Mouse (Mus musculus) mature B cell (primary cell): ENCODE measurements around the gene Ankrd24.
"Not testable (repeated sequence)": the region's sequence is repeated elsewhere in the genome, so short reads cannot be mapped to it uniquely, and the experiment has no call there.

Source experiments
- in situ Hi-C: fragments of 300-500 bp; cut with MboI; formaldehyde crosslinking; loops from 2 replicates; pipeline ENCODE4 v1.14.3; 2019

The Ankrd24 gene

DNA sequence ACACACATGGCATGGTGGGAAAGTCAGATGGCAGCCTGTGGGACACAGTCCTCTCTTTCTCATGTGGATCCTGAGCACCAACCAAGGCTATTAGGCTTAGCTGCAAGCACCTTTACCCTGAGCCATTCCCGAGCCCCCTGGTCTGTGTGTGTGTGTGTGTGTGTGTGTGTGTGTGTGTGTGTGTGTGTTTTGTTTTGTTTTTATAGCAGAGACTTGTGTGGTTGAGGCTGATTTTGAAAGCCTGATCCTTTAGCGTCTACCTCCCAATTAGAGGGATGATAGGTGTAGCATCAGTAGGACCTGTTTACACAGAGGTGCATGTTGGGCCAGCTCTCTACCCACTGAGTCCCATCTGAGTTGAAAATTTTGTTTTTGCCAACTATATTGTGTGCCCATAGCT, 15.8 kb downstream of the Ankrd24 start:
- in situ Hi-C loops = no loop called here

DNA sequence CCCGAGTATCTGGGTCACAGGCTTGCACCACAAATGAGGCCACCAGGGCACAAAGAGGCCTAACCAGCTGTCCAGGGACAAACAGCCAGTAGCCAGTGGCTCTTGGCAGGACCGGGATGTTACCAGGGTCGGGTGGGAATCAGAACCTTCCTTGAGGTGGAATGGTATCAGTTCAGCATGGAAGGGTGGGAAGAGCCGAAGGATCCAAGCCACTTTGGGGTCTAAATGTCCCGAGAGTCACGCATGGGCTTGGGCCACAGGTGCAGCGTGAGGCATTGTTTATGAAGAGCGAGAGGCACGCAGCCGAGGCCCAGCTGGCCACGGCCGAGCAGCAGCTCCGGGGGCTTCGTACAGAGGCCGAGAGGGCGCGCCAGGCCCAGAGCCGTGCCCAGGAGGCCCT, 16.4 kb downstream of the Ankrd24 start:
- in situ Hi-C loops = no loop called here

DNA sequence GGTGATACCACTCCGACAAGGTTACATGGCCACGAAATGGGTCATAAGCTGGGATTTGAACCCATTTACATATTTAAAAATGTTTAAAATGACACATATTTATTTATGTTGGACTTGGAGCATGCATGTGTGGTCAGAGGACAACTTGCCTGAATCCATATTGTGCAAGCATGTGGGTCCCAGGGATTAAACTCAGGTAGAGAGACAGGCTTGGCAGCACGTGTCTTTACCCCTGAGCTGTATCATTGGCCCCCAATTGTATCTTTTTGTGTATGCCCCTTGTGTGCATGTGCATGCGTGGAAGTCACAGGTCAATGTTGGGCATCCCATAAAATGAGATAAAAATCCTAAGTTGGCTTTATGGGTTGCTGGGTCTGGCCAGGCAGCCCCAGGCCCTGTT, 17.1 kb downstream of the Ankrd24 start:
- in situ Hi-C loops = no loop called here

DNA sequence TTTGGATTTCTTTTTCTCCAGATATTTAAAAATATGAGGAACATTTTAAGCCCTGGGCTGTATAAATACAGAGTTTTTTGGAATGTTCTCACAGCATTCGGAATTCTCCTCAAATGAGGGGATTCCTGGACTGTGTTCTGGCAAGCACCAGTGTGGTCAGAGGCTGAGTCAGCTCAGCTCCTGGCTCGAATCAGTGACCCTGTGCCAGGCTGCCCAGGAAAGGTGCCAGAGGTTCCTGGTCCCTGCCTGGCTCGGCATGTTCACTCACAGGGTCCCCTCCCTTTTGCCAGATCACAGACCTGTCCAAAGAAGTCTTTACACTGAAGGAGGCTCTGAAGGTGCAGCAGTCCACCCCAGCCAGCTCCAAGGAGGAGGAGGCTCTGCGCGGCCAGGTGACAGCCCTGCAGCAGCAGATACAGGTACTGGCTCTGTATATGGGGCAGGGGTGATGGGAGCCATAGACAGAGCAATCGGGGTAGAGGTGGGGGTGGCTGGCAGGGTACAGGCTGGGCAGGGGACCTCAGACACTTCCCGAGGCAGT, 17.7 kb downstream of the Ankrd24 start:
- in situ Hi-C loops = no loop called here

DNA sequence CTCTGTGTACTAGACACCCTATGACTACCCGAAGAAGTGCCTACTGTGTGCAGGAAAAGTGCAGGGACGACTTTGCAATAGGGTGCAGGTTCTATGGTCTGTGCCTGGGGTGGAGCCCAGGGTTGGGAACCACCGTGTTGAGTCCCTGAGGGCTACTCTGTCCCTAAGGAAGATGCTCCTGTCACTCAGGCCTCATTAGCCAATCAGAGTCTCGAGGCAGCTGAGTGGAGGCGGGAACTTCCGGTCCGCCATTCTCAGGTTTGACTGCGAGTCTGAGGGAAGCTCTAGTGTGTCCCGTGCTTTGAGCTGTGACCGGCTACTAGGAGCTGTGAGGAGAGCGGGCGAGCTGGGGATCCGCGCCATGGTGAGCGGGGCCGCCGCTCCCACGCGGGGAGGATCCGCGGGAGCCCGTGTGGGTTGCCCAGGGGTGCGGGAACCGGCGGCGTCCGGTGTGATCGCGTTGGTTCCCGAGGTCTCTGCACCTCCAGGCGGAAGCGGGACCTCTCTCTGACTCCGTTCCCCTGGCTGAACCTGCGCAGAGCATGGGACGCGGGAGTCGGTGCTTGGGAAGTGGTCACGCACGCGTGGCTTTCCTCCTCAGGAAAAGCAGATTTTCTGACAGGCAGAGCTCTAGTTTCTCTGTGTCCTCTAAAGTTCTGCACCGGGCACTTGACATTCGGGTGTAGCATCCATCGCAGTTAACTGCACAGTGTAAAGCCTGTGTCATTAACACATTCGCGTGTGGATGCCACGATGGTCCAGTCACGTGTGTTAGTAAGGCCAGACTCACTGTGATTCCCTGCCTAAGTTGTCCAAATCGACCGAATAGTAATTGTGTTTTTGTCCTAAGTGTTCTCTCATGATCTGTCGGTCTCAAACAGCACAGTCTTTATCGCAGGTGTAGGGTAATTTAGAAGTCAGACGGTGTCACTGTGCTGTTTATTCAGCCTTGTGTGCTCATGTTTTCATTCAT, 20.7 kb downstream of the Ankrd24 start, which contains the start of gene Gm10778:
TSS of gene Gm10778 (plus strand) at position 257 of the 973 bp plus-strand sequence.
- in situ Hi-C loops = not testable (repeated sequence)

DNA sequence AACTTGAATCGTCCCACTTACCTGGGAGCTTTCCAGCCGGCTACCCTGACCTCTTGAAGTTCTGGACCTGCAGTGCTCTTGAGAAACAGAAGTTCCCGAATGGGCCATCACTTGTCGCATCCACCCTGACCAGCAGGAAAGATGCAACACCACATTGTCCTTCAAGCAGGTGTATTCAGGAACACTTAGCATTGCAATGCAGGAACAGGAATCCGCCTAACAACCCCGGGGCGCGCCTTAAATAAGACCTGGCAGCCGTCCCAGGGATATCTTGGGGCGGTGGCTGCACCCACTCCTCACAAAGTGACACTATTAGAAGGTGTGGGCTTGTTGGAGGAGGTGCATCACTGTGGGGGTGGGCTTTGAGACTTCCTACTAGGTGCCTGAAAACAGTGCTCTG, 26.8 kb downstream of the Ankrd24 start:
- in situ Hi-C loops = no loop called here

DNA sequence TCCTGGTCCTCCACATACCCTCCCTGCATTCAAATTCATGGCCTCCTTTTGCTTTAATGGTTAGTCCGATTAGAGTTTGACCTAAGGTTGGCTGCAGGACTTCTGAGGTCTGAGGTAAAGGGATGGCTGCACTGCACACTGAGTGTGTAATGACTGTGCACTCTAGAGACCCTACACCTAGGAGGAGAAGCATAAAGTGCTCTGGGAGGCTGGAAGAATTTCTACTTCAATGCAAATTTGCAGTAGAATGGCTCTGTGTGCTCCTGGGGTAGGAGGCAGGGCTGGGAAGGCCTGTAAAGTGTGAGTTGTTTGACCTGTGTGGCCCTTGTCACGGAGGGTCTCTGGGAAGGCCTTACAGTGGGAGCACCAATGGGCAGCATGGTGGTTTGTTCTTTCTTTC, 27.8 kb downstream of the Ankrd24 start:
- in situ Hi-C loops = no loop called here

DNA sequence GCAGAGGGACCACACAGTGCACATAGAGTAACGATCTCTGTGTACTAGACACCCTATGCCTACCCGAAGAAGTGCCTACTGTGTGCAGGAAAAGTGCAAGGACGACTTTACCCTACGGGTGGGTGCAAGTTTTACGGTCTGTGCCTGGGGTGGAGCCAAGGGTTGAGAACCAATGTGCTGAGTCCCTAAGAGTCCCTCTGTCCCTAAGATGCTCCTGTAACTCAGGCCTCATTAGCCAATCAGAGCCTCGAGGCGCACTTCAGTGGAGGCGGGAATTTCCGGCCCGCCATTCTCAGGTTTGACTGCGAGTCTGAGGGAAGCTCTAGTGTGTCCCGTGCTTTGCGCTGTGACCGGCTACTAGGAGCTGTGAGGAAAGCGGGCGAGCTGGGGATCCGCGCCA, 58.8 kb downstream of the Ankrd24 start:
- in situ Hi-C loops = not testable (repeated sequence)
